Mouse (Mus musculus) heart, postnatal 25 days (tissue): ENCODE measurements at regions not wholly inside any gene's neighbourhood (a gene's known extent, or its start where the extent isn't known, plus 50 kb on each side); places are given as distances from the start of the nearest gene placed in this dataset.

Experiments
- DNase-seq: peaks from one replicate; pipeline ENCODE4 v3.0.0; 2022; ENCODE audit warnings: low spot score
- intact Hi-C: fragments of 180-260 bp; cut with DNase I; formaldehyde crosslinking; loops from one replicate; pipeline ENCODE4 v1.15.1; 2025

GRCm38 (mm10) chr16:76199006-76199405 lies 174.6 kb downstream of the Nrip1 start:
- no peak for DNase-seq
- intact Hi-C loops: no loop called here

- DNase-seq: no peak
- intact Hi-C loops: no loop called here
Measured at GRCm38 (mm10) chr16:76194291-76194690, 172.2 kb upstream of the Samsn1 start.

- intact Hi-C loops: no loop called here
- no peak for DNase-seq
Measured at GRCm38 (mm10) chr16:76191135-76191534, 169.1 kb upstream of the Samsn1 start.

GRCm38 (mm10) chr16:76183556-76183955 lies 161.5 kb upstream of the Samsn1 start:
- intact Hi-C loops: no loop called here
- no peak for DNase-seq

GRCm38 (mm10) chr16:76183105-76183504 lies 161.0 kb upstream of the Samsn1 start:
- intact Hi-C loops: no loop called here
- DNase-seq: no peak

- no peak for DNase-seq
- intact Hi-C loops: no loop called here
Measured at GRCm38 (mm10) chr16:76181596-76181995, 159.5 kb upstream of the Samsn1 start.

GRCm38 (mm10) chr16:76167651-76168050 lies 145.6 kb upstream of the Samsn1 start:
- DNase-seq: no peak
- intact Hi-C loops: no loop called here

- intact Hi-C loops: no loop called here
- DNase-seq: no peak
Measured at GRCm38 (mm10) chr16:76160879-76161278, 138.8 kb upstream of the Samsn1 start.

- DNase-seq: no peak
- intact Hi-C loops: no loop called here
Measured at GRCm38 (mm10) chr16:76158585-76158984, 136.5 kb upstream of the Samsn1 start.

GRCm38 (mm10) chr16:76153766-76154525 lies 131.9 kb upstream of the Samsn1 start:
- intact Hi-C loops: no loop called here

GRCm38 (mm10) chr16:76149581-76149980 lies 127.5 kb upstream of the Samsn1 start:
- intact Hi-C loops: no loop called here
- DNase-seq: no peak

More at GRCm38 (mm10) chr16:76153766-76154525, 131.9 kb upstream of the Samsn1 start:
- DNase-seq: no peak

GRCm38 (mm10) chr16:76133892-76134291 lies 111.8 kb upstream of the Samsn1 start:
- no peak for DNase-seq
- intact Hi-C loops: no loop called here

- no peak for DNase-seq
Measured at GRCm38 (mm10) chr16:76130486-76130885, 108.4 kb upstream of the Samsn1 start.

GRCm38 (mm10) chr16:76129982-76130381 lies 107.9 kb upstream of the Samsn1 start:
- DNase-seq: no peak
- intact Hi-C loops: no loop called here

More at GRCm38 (mm10) chr16:76130486-76130885, 108.4 kb upstream of the Samsn1 start:
- intact Hi-C loops: no loop called here

- no peak for DNase-seq
- intact Hi-C loops: no loop called here
Measured at GRCm38 (mm10) chr16:76123021-76123384, 100.9 kb upstream of the Samsn1 start.

- intact Hi-C loops: no loop called here
- no peak for DNase-seq
Measured at GRCm38 (mm10) chr16:76122172-76123020, 100.3 kb upstream of the Samsn1 start.

- no peak for DNase-seq
- intact Hi-C loops: no loop called here
Measured at GRCm38 (mm10) chr16:76120712-76121111, 98.6 kb upstream of the Samsn1 start.

GRCm38 (mm10) chr16:76110383-76110782 lies 88.3 kb upstream of the Samsn1 start:
- no peak for DNase-seq
- intact Hi-C loops: no loop called here

GRCm38 (mm10) chr16:76108464-76108863 lies 86.4 kb upstream of the Samsn1 start:
- no peak for DNase-seq
- intact Hi-C loops: no loop called here

- intact Hi-C loops: no loop called here
- DNase-seq: no peak
Measured at GRCm38 (mm10) chr16:76104673-76105072, 82.6 kb upstream of the Samsn1 start.

- DNase-seq: no peak
- intact Hi-C loops: no loop called here
Measured at GRCm38 (mm10) chr16:76101773-76102172, 79.7 kb upstream of the Samsn1 start.
